Mouse (Mus musculus) adrenal gland, postnatal 10 days (tissue): ENCODE measurements around the gene Ugt1a6a. TPM values are rescaled to one million over a fixed set of nuclear protein-coding genes. Genes with fewer than 3 reads are reported as not detected.

Source experiments
- DNase-seq: peaks from one replicate; pipeline ENCODE4 v3.0.0; 2021; ENCODE audit warnings: mixed read lengths
- total RNA-seq, 2 experiments: library from RNA; stranded (reverse); gene quantifications; 2 replicates each; pipeline ENCODE4 v1.2.3; 2021

The Ugt1a6a gene
- total RNA-seq, 2 experiments from 2014 or later: 9.1 to 14.0 TPM

DNA sequence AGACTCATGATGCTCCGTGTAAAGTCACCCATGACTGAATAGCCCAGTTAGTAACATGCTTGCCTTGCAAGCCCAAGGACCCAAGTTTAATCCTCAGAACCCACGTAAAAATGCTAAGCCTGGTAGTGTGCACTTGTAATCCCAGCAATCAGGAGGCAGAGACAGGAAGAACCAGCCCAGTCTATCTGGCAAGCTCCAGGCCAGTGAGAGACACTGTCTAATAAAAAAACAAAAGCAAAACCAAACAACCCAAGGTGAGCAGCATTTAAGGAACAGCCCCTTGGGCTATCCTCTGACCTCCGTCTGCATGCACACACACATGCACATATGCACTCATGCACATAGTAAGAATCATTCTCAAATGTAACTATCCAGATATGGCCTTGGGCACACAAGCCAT lies 95.0 kb downstream of the Ugt1a6a start:
- DNase-seq: no peak

DNA sequence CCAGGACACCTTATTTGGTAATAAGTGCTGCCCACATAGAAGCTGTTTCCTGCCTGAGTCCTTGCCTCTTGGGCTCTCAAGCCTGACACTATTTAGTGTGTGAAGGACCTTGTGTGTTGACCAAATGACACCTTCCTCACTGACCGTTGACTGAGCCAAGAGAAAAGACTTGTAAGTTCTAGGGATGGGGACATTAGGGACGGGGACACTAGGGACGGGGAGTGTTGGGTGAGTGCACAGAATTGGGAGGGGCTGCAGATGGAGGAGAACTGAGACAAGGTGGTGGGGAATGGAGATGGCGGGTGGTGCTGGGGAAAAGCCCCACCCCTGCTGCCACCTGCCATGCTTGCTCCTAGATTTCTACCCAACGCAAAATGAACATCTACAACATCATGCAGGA lies 95.4 kb downstream of the Ugt1a6a start:
- DNase-seq: no peak

DNA sequence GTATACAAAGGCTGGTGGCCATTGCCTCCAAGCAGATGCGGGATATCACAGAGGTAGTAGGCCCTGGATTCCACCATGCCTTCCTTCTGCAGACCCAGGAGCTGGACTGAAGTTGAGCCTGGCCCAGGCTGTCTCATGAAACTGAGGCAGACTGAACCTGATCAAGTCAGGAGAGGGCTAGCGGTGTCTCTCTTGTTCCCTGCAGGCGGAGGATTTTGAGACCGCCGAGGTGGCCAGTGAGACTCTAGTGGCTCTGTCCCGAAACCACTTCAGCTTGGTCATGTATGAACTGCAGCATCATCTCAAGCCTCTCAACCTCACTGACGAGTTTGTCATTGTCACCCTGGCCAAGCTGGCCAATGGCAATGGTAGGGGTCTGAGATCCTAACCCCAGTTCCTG lies 95.8 kb downstream of the Ugt1a6a start:
- DNase-seq: no peak

DNA sequence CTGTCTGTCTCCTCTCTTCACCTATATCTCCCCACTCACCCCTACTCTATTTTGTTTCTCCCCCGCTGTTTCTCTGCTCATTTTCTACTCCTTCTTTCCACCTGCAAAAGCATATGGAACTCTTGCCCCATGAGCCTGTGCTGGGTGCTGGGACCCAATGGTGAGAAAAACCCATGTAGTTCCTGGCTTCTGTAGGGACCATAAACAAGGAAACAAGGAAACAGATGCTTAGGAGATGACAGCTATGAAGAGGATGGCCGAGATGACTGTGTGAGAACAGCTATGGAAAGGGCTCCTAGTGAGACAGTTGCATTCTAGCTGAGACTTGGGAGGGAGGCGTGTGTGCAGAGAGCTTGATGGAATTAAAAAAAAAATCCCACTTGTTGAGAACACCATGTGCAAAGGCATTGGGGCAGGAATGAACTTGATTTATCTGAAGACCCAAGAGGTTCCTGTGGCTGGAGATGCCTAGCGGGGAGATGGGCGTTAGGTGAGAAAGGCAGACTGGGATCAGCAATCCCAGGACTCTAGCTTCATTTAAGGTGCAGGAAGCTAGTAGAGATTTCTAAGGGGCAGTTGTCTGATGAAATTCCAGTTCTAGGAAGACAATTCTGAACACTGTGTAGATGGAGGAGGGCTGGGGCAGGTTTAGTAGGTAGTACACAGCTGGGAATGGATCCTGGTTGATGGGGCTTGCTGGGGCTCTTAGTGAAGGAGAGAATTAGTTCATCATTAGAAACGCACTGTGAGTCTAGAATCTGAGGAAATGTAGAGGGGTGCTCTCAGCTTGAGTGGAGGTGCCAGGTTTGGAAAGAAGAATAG lies 96.6 kb downstream of the Ugt1a6a start:
- DNase-seq: no peak

DNA sequence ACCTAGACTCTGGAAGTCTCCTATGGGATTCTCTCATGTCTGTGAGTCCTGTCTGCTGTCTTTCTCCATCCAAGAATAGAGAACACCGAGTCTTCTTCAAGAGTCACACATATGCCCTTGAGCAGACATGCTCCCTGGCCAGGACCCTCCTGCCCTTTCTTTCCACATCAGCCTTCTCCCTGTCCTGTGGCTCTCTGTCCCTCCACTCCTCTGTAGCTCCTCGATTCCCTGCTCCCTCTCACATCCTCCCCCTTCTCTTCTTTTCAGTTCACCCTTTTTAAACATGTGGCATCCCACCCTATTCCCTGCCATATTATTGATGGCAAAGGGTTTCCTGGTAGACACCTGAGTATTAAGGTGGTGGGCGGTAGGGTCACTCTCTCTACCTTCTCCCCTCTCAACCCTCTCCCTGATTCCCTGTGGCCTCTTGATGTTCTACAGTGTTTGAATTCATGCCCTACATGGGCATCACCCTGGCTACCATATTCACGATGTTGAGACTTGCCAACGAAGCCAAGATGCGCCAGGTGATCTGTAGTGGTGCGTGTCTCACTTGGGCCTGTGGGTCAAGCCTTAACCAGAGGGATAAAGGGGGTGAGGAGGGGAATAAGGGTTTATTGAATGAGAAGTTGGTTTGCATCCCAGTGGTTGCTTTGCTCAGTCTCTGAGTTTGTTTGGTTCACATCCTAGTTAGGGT lies 97.3 kb downstream of the Ugt1a6a start:
- DNase-seq: no peak

DNA sequence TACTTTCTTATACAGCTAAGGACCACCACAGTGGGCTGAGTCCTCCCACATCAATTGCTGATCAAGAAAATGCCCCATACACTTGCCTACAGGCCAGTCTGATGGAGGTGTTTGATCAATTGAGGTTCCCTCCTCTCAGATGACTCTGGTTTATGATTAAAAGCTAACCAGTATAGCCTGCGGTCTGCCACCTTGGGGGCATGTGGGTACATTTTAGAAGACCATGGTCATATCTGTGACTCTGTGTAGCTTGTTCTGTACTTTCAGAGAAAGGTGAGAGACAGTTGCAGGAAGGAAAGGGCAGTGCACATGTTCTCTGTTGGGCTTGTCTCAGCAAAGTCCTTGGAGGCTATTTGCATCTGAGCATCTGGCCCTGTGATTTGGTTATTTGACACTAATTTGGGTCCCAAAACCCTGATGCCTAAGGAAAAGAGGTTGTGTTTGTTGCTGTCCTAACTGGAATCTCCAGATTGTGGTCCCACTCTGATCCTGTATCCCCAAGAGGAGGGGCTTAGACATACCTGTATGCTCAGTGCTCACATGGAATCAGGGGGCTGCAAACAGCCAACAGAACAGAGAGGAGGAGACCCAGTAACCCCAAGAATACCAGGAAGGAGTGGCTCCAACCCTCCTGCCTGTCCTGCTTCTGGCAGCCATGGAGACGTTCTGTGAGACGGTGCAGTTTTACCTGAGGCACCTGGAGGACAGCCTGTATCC lies 98.2 kb downstream of the Ugt1a6a start:
- no peak for DNase-seq

DNA sequence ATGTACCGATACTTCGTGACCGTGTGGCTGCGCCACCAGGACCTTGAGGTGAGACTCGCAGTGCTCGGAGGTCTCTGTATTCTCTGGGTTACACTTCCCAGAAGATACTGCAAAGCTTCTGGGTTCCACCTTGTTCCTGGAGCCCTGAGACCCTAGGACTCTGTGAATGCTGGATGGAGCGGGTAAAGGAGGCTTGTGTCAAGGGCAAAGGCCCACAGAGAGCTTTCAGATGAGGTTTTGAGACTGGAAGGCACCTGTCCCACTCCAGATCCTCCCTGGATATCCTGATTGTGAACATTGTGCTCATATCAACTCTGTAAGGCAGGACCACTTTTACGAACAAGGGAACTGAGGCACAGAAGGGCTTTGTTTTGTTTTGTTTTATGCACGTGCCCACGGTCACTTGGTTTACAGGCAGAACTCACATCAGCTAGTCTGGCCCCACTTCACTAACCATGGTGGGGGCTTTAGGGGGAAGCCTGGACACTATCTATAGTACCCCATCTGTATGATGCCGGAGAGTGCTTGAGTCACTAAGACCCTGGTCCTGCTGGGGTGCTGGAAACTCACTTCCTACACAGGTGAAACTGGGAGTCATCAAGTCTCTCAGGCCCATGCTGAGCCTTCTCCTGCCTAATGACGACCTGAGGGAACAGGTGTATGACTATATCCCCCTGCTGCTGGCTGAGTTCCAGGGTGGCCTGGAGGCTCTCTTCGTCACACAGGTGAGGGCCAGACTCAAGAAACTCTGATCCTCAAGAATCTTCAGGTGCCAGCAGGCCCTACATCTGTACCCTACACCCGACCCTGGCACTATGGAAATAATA lies 99.0 kb downstream of the Ugt1a6a start:
- no peak for DNase-seq

DNA sequence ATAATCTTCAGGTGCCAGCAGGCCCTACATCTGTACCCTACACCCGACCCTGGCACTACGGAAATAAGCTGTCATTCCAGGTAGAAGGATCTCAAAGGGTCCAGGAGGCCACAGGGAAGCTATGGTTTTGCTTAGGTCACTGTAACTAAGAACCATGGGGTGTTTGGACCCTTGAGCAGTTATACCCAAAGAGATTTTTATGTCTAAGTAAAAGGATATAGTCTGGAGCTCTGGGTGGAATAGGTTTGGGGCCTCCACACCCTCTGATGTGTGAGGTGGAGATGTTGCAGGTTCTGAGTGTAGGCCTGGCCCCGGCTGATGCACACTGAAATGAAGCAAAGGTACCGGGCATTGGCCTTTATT lies 99.6 kb downstream of the Ugt1a6a start:
- DNase-seq: no peak

DNA sequence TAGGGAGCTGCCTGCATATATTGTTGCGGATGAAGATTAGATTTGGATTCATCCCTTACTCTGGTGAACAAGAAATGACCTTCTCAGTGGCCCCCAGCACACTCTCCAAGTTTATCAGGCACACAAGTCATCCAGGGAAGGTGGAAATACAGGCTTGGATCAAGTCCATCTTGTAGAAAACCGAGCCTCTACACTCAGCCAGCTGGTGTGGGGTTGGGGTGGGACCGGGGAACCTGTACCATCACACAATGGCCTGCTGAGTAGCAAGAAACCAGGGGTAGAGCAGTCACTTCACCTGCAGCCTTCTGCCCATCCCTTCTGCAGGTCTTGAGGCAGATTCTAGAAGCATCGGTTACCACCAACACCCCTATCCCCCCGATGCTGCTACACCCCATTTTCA lies 100.0 kb downstream of the Ugt1a6a start:
- no peak for DNase-seq

DNA sequence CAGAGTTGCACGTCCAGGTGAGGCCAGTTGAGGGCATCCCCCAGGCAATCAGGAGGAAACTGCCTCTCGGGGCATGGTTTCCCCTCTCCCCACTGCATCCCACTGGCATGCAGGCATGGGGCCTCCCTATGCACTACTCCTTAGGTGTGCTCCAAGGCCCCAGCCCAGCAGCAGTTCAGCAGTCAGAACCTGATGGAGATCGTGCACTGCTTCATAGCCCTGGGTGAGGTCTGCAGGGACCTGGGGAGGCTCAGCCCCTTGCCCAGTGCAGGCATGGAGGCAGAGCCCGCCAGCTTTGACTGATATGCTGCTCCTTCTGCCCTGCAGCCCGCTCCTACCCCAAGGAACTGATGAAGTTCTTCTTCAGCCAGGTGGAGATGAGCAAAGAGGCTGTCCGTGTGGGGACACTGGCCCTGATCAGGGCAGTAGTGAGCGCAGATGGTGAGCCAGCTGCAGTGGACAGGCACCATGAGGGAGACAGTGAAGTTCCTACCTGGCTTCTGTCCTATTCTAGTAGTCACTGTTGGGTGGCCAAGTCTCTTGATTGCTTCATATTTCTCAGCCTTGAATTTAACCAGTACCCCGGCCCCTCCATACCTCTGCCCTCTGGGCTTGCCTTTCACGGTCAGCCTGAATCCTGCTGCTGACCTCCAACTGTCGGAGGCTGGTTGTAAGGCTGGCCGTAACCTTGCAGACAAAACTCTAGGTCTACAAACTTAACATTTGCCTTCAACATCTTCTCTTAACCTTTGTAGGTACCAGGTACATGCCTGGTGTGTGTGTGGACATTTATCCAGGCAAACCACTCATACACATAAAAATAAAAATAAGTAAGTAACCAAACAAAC lies 100.7 kb downstream of the Ugt1a6a start:
- no peak for DNase-seq

DNA sequence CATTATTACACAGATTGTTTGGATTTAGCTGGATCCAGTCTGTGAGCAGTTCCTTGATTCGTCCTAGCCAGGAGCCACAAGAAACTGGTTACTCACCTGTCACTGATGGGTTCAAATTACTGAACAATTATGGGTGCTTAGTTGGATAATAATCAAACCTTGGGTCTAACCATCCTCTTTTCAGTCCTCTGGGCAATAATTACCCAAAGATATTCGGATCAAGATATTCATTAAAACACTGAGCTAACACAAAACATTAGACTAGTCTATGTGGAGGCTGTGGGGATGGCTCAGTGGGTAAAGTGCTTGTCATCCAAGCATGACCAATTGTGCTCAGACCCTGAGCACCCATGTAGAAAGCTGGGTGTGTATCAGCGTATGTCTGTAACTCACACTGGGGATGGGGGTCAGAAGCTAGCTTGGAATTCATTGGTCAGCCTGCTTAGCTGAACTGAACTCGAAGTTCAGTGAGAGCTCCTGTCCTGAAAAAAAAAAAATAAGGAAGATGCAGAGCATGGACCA lies 101.3 kb downstream of the Ugt1a6a start:
- DNase-seq: no peak

DNA sequence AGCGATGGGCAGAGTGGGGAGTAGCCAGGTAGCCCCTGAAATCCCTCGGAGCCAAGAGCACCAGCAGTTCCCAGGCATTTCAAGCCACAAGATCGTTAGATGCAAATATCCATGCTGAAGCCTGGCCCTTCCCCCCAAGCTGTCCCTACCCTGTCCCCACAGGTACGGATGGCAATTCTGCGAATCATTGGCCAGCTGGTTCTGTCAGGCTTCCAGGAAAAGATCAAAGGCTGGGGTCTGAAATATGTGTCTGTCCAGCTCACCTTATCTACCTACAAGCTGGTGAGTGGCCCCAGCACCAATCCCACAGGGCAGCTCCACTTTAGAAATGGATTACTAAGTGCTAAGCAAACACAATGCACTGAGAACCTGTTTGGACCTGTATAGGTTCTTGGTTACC lies 102.7 kb downstream of the Ugt1a6a start:
- no peak for DNase-seq

DNA sequence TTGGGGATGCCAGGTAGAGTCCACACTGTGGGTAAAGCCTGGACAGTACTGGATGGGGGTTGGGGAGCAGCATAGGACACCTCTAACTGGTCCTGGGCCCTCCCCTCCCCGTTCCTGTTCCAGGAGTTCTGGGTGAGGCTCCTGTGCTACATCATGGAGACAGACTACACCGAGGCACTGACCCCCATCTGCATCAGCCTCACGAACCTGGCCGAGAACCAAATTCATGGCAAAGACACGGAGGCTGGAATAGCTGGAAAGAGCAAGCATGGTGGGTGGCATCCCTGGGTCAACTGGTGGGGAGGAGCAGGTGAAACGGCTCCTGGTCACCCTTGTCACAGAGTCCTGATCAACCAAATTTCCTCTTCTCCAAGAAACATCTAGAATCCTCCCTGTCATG lies 104.2 kb downstream of the Ugt1a6a start:
- DNase-seq: no peak

DNA sequence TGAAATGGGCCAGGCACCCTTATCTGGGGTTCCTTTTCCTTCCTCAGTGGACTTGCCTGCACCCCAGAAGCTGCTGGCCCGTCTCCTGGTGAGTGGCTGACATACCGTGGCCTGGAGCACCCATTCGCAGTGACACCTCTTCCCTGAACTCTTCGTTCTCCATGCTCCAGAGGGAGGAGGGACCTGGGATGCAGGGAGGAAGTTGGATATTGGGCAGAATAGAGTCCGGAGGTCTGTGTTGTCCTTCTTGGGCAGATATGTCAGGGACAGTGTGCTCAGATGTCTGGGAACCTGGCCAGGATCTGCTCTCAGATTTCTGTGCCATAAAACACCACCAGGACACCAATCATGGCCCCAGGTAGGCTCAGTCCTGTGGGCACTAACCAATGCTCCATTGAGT lies 105.5 kb downstream of the Ugt1a6a start:
- no peak for DNase-seq

DNA sequence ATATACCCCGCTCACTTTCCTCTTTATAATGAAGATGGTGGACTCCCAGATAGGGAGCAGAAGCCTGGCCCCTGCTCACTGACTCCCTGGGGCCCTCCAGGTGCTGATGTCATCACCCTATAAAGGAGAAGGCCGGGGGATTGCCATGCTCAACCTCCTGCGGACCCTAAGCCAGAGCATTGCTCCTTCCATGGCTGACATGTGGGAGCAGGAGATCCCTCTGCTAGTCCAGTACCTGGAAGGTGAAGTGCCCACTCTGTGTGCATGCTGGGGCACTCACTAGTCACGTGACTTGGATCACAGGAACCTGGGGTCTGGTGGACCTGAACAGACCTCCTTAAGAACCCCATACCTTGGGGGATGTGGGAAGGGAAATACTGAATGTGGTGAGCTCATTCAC lies 106.0 kb downstream of the Ugt1a6a start:
- DNase-seq: no peak

DNA sequence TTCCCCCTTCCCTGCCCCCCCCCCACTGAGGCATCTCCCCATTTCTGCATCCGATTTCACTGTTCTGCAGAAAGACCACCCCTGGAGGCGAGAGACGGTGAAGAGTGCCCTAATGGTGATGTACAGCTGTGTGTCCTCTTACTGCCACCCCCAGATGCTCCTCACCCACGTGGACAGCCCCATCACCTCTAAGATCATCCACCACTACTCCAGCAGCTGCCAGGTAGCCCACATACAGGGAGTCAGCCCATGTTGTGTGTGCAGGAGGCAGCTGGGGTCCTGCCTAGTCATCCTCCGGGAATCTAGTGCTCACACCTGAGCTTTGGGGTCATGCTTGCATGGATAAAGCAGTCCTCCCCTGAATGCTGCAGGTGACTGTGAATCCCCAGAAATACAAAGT lies 109.3 kb downstream of the Ugt1a6a start:
- no peak for DNase-seq

DNA sequence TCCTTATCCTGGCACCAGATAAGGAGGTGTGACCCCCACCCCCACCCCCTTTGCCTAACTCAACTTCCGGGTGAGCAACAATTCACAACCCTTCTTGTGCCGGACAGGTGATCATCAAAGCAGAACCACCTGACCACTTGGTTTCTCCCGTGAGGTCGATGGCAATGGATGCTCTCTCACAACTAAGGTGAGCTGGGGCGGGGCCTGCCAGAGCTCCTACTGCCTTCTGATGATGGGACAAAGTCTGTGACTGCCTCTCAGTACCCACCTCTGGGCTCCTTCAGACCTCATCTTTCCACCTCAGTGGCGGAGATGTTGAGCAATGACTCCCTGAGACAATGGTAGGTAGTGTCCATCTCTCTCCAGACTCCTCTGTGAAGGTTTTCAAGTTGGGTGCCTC lies 111.3 kb downstream of the Ugt1a6a start:
- DNase-seq: no peak

DNA sequence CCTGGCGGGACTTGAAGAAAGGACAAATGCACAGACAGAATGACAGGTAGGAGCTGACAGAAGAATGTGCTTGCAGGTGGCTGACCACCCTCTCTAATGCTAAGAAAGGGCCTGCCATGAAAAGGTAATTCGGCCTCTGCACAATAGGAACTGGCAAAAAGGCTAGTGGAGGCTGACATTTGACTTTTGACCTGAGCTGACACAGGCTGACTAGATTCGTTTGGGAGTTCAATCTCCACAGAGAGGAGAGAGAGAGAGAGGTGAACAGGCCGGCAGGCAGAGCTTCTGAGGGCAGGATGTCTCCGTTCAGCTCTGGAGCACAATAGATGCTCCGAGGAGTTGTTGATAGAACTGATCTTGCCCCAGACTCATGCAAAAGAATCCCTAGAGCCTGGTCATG lies 111.8 kb downstream of the Ugt1a6a start:
- DNase-seq: no peak

DNA sequence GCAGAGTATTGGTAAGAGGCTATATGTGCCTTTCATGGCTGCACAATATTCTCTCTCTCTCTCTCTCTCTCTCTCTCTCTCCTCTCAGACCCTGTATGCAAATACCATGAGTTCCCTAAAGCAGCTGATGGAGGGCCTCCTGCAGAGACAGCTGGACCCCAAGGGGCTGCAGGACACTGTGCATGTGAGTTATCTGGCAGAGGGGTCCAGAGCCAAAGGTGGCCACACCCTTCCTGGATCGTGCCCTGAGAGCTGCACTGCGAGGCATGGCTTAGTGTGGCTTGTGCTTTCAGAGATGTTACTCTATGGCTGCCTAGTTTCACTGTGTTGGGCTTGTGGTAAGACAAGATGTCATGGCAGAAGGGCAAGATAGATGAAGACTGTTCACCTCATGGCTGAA lies 113.1 kb downstream of the Ugt1a6a start:
- DNase-seq: no peak

DNA sequence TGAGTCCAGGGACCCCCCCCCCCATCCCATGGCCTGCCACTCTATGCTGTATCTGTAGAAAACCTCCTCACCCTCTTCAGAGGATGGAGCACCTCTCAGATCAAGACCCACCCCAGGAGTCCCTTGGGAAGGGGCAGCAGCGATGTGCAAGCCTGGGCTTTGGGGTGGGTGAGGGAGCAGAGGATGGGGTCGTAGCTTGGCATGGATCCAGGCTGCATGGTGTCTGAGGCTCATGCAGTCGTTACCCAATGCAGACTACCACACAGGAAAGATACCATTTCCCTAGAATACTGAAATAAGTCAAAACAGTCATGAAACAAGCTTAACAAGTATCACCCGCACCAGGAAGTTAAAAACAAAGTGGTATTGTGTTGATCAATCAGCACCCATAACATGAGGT lies 114.0 kb downstream of the Ugt1a6a start:
- DNase-seq: no peak

DNA sequence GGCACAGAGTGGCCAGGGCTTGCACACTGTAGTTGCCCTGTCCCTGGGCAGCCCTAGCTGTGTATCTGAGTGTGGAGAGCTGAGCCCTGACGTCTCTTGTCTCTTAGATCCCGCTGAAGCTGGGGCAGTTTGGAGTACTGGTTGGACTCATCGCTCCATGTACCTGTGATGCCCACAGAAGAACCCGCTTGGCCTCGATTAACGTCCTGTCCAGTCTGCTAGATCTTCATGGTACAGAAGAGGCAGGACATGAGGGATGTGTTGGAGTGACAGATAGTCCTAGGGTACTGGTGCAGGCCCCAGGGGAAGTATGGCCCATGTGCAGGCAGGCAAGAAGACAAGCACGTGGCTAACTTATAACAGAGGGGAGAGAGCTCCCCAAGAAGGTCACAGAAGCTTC lies 115.0 kb downstream of the Ugt1a6a start:
- DNase-seq: no peak
